8 mouse cellular contexts compared by ENCODE assay signal in genomic region chr7:127778350-127778749, GRCm38 (mm10). TPM values are rescaled to one million over a fixed set of nuclear protein-coding genes. Genes with fewer than 3 reads are reported as not detected.
DNase-seq lines count a peak whose midpoint lies in the region; ATAC-seq and TF ChIP-seq lines count a peak whose summit lies in the region.

No protein-coding gene starts in this region.

- H3K9ac ChIP-seq in CH12.LX (ENCODE audit: insufficient read depth, low read depth) = peak overlapping the region; percentile 98; the same call in 1 of the 2 replicates
- peak overlapping the region; percentile 90 for H3K9ac ChIP-seq in forebrain, embryonic 13.5 days
- peak overlapping the region; percentile 93 for H3K9ac ChIP-seq in liver, embryonic 13.5 days

- H3K79me2 ChIP-seq in CH12.LX (replicated peaks; ENCODE audit: control insufficient read depth, extremely low read depth, insufficient read depth, poor library complexity, severe bottlenecking) = peaks cover 23% of the 10 kb centered on the region

- TF ChIP-seq RAD21 in CH12.LX (IDR thresholded peaks at IDR 0.05; ENCODE audit: low read depth, low read length) = no peak

- H3K4me2 ChIP-seq in CH12.LX (ENCODE audit: insufficient read depth, low read depth, poor library complexity, severe bottlenecking) = peak overlapping the region; percentile 41
- peak overlapping the region; percentile 92 for H3K4me2 ChIP-seq in forebrain, embryonic 13.5 days
- peak overlapping the region; percentile 91 for H3K4me2 ChIP-seq in liver, embryonic 13.5 days

- no peak for TF ChIP-seq POLR2A in CH12.LX (IDR thresholded peaks at IDR 0.05; ENCODE audit: low read depth, low read length)

- TF ChIP-seq EP300 in CH12.LX (IDR thresholded peaks at IDR 0.05; ENCODE audit: low read length) = no peak

- H3K4me3 ChIP-seq in erythroblast, embryonic 14.5 days (replicated peaks) = peak overlapping the region; percentile 78
- H3K4me3 ChIP-seq in CH12.LX (replicated peaks in 1 of 3; ENCODE audit: low read depth in 2 of 3, low read length in 2 of 3, poor library complexity in 1 of 3) = peak overlapping the region; percentile 57 to 92 (median 67)
- H3K4me3 ChIP-seq in forebrain, embryonic 13.5 days = peak overlapping the region; percentile 88
- H3K4me3 ChIP-seq in liver, embryonic 13.5 days (replicated peaks) = peak overlapping the region; percentile 93

- no peak for TF ChIP-seq CTCF in CH12.LX (conservative IDR thresholded peaks at IDR 0.05 in 1 of 2, IDR thresholded peaks at IDR 0.05 in 1 of 2; ENCODE audit: low read depth in 2 of 2, low read length in 2 of 2)

- H3K4me1 ChIP-seq in erythroblast, embryonic 14.5 days (ENCODE audit: control insufficient read depth) = peaks cover 48% of the 10 kb centered on the region
- peaks cover 8 to 38% of the 10 kb centered on the region in 2 experiments for H3K4me1 ChIP-seq in CH12.LX (ENCODE audit: control insufficient read depth in 1 of 2, insufficient read depth in 2 of 2)
- H3K4me1 ChIP-seq in forebrain, embryonic 13.5 days = peaks cover 18% of the 10 kb centered on the region
- H3K4me1 ChIP-seq in liver, embryonic 13.5 days (replicated peaks) = peaks cover 42% of the 10 kb centered on the region

- no peak for DNase-seq in CH12.LX (ENCODE audit: extremely low read depth)
- no peak for DNase-seq in liver, embryonic 13.5 days
- DNase-seq in layer of hippocampus, adult 18-20 months (ENCODE audit: low spot score in 2 of 2) = no peak

- H3K36me3 ChIP-seq in erythroblast, embryonic 14.5 days (ENCODE audit: control insufficient read depth) = peaks cover 51% of the 10 kb centered on the region
- peaks cover 25 to 64% of the 10 kb centered on the region in 2 experiments for H3K36me3 ChIP-seq in CH12.LX (replicated peaks in 1 of 2; ENCODE audit: control insufficient read depth in 1 of 2, insufficient read depth in 1 of 2, low read length in 1 of 2)
- H3K36me3 ChIP-seq in forebrain, embryonic 13.5 days (ENCODE audit: poor library complexity, severe bottlenecking) = peaks cover 47% of the 10 kb centered on the region
- peaks cover 51% of the 10 kb centered on the region for H3K36me3 ChIP-seq in liver, embryonic 13.5 days

- H3K9me3 ChIP-seq in erythroblast, embryonic 14.5 days (ENCODE audit: control insufficient read depth, low read length) = no peaks in the 10 kb centered on the region
- H3K9me3 ChIP-seq in CH12.LX (replicated peaks; ENCODE audit: low read length) = no peaks in the 10 kb centered on the region
- H3K9me3 ChIP-seq in forebrain, embryonic 13.5 days (replicated peaks) = no peaks in the 10 kb centered on the region
- no peaks in the 10 kb centered on the region for H3K9me3 ChIP-seq in liver, embryonic 13.5 days (replicated peaks)

- H3K27ac ChIP-seq in CH12.LX (ENCODE audit: insufficient read depth, low read depth) = no peak overlapping the region
- H3K27ac ChIP-seq in forebrain, embryonic 13.5 days = no peak overlapping the region
- H3K27ac ChIP-seq in liver, embryonic 13.5 days = peak overlapping the region; percentile 96; the same call in 1 of the 2 replicates

- dilution Hi-C loops in CH12.LX (cut with MboI; ENCODE audit: extremely low pct_ligation_motif_present, extremely low pct_unique_long_range_greater_than_20kb, low sequenced_read_pairs) = no loop called here

- 75% methylated on average over 4 of the region's 4 CpGs for WGBS in forebrain, embryonic 13.5 days
- 77% methylated on average over 4 of the region's 4 CpGs for WGBS in liver, embryonic 13.5 days (ENCODE audit: insufficient replicate concordance)

- ATAC-seq in erythroblast, adult 5-6 weeks (replicated peaks; ENCODE audit: low FRiP score, poor library complexity, severe bottlenecking) = no peak
- ATAC-seq in forebrain, embryonic 13.5 days = no peak
- no peak for ATAC-seq in liver, embryonic 13.5 days (ENCODE audit: low read depth)
- no peak for ATAC-seq in megakaryocyte progenitor cell, adult 5-6 weeks (replicated peaks; ENCODE audit: poor library complexity)
- no peak for ATAC-seq in inflammation-experienced regulatory T-cells, adult 6 months

- H3K27me3 ChIP-seq in erythroblast, embryonic 14.5 days (ENCODE audit: control insufficient read depth) = no peaks in the 10 kb centered on the region
- H3K27me3 ChIP-seq in CH12.LX (replicated peaks) = no peaks in the 10 kb centered on the region
- H3K27me3 ChIP-seq in forebrain, embryonic 13.5 days = no peaks in the 10 kb centered on the region
- H3K27me3 ChIP-seq in liver, embryonic 13.5 days = no peaks in the 10 kb centered on the region

- in situ Hi-C loops in CH12.LX (cut with MboI; ENCODE audit: low pct_ligation_motif_present, low pct_unique_long_range_greater_than_20kb, low sequenced_read_pairs) = loop anchor here (5.0 to 25.0 kb wide), 4 partner anchors 39 to 996 kb away; partner anchors contain the start of genes Cdipt, Cdiptos, Prss8 and Tbx6

RNA-seq across cellular contexts. Expression of gene Setd1a, which starts 1.9 kb away (rescaled TPM):
- 4.7 and 6.0 TPM in 2 replicates for polyA plus RNA-seq in erythroblast, embryonic 14.5 days (2012)
- total RNA-seq in erythroblast, adult 5-6 weeks (2015; ENCODE audit: low replicate concordance) = 3.8 and 18.2 TPM in 2 replicates
- total RNA-seq in erythroblast, adult 5-6 weeks (2017; ENCODE audit: low replicate concordance) = 8.9 and 11.3 TPM in 2 replicates
- total RNA-seq in CH12.LX (2012; rRNA removed) = 9.0 and 9.8 TPM in 2 replicates
- total RNA-seq in CH12.LX (2014; rRNA removed) = 3.2 and 4.5 TPM in 2 replicates
- polyA plus RNA-seq in CH12.LX (2012; ENCODE audit: insufficient read length, low read depth) = 50.8 and 51.0 TPM in 2 replicates
- 20.0 and 21.5 TPM in 2 replicates for polyA plus RNA-seq in forebrain, embryonic 13.5 days (2015; fragmentation: Nextera tagmentation; extraction: Ambion mirVana)
- polyA plus RNA-seq in liver, embryonic 13.5 days (2015; fragmentation: Nextera tagmentation; extraction: Ambion mirVana) = 8.4 and 9.0 TPM in 2 replicates
- 54.7 and 67.2 TPM in 2 replicates for total RNA-seq in megakaryocyte progenitor cell, adult 5-6 weeks (2015)
- 9.7 and 13.6 TPM in 2 replicates for total RNA-seq in megakaryocyte progenitor cell, adult 5-6 weeks (2017)
- 1 to 10 TPM; 3.9 to 7.9 (median 6.8) TPM for polyA plus RNA-seq in inflammation-experienced regulatory T-cells, adult 6 months (2017; shearing (Covaris generic))
- 10 to 100 TPM; 35.4 to 44.6 TPM for total RNA-seq in layer of hippocampus, adult 18-20 months (2021)

RNA-seq across cellular contexts. Expression of gene Gm49388, which starts 7.1 kb away (rescaled TPM):
- polyA plus RNA-seq in erythroblast, embryonic 14.5 days (2012) = 0.39 TPM in 1 of 2 replicates, not detected in the other
- total RNA-seq in erythroblast, adult 5-6 weeks (2015; ENCODE audit: low replicate concordance) = 7.5 TPM in 1 of 2 replicates, not detected in the other
- 2.0 and 5.3 TPM in 2 replicates for total RNA-seq in erythroblast, adult 5-6 weeks (2017; ENCODE audit: low replicate concordance)
- total RNA-seq in CH12.LX (2012; rRNA removed) (0.98 and 2.2 TPM in 2 replicates), CH12.LX (2014; rRNA removed) (not detected in 2 replicates)
- polyA plus RNA-seq in CH12.LX (2012; ENCODE audit: insufficient read length, low read depth) = 4.3 and 4.7 TPM in 2 replicates
- not detected in 2 replicates for polyA plus RNA-seq in forebrain, embryonic 13.5 days (2015; fragmentation: Nextera tagmentation; extraction: Ambion mirVana)
- not detected in 2 replicates for polyA plus RNA-seq in liver, embryonic 13.5 days (2015; fragmentation: Nextera tagmentation; extraction: Ambion mirVana)
- not detected in 2 replicates for total RNA-seq in megakaryocyte progenitor cell, adult 5-6 weeks (2015)
- total RNA-seq in megakaryocyte progenitor cell, adult 5-6 weeks (2017) = not detected in 2 replicates
- polyA plus RNA-seq in inflammation-experienced regulatory T-cells, adult 6 months (2017; shearing (Covaris generic)) = not detected
- total RNA-seq in layer of hippocampus, adult 18-20 months (2021) = 1 to 10 TPM; 4.1 to 5.2 TPM

RNA-seq across cellular contexts. Expression of gene Orai3, which starts 8.7 kb away (rescaled TPM):
- polyA plus RNA-seq in erythroblast, embryonic 14.5 days (2012) = 0.30 and 0.44 TPM in 2 replicates
- 2.9 and 9.0 TPM in 2 replicates for total RNA-seq in erythroblast, adult 5-6 weeks (2015; ENCODE audit: low replicate concordance)
- total RNA-seq in erythroblast, adult 5-6 weeks (2017; ENCODE audit: low replicate concordance) = 5.7 and 9.8 TPM in 2 replicates
- total RNA-seq in CH12.LX (2012; rRNA removed) (15.7 and 16.9 TPM in 2 replicates), CH12.LX (2014; rRNA removed) (9.3 and 11.6 TPM in 2 replicates)
- 7.5 and 10.3 TPM in 2 replicates for polyA plus RNA-seq in CH12.LX (2012; ENCODE audit: insufficient read length, low read depth)
- 4.8 and 5.4 TPM in 2 replicates for polyA plus RNA-seq in forebrain, embryonic 13.5 days (2015; fragmentation: Nextera tagmentation; extraction: Ambion mirVana)
- polyA plus RNA-seq in liver, embryonic 13.5 days (2015; fragmentation: Nextera tagmentation; extraction: Ambion mirVana) = 11.2 and 11.4 TPM in 2 replicates
- 26.7 and 32.1 TPM in 2 replicates for total RNA-seq in megakaryocyte progenitor cell, adult 5-6 weeks (2015)
- total RNA-seq in megakaryocyte progenitor cell, adult 5-6 weeks (2017) = 28.2 and 30.2 TPM in 2 replicates
- 10 to 100 TPM; 11.3 to 14.3 (median 14.2) TPM for polyA plus RNA-seq in inflammation-experienced regulatory T-cells, adult 6 months (2017; shearing (Covaris generic))
- total RNA-seq in layer of hippocampus, adult 18-20 months (2021) = 10 to 100 TPM; 25.9 to 29.3 TPM

RNA-seq across cellular contexts. Expression of gene Hsd3b7, which starts 22.1 kb away (rescaled TPM):
- 0.43 and 0.50 TPM in 2 replicates for polyA plus RNA-seq in erythroblast, embryonic 14.5 days (2012)
- total RNA-seq in erythroblast, adult 5-6 weeks (2015; ENCODE audit: low replicate concordance) = 2.7 and 9.2 TPM in 2 replicates
- total RNA-seq in erythroblast, adult 5-6 weeks (2017; ENCODE audit: low replicate concordance) = 3.8 and 4.3 TPM in 2 replicates
- total RNA-seq in CH12.LX (2012; rRNA removed) (2.9 and 4.2 TPM in 2 replicates), CH12.LX (2014; rRNA removed) (5.9 and 6.8 TPM in 2 replicates)
- 0.99 and 2.1 TPM in 2 replicates for polyA plus RNA-seq in CH12.LX (2012; ENCODE audit: insufficient read length, low read depth)
- polyA plus RNA-seq in forebrain, embryonic 13.5 days (2015; fragmentation: Nextera tagmentation; extraction: Ambion mirVana) = 5.0 and 7.5 TPM in 2 replicates
- 37.8 and 39.3 TPM in 2 replicates for polyA plus RNA-seq in liver, embryonic 13.5 days (2015; fragmentation: Nextera tagmentation; extraction: Ambion mirVana)
- total RNA-seq in megakaryocyte progenitor cell, adult 5-6 weeks (2015) = 20.2 and 31.3 TPM in 2 replicates
- 25.6 and 26.8 TPM in 2 replicates for total RNA-seq in megakaryocyte progenitor cell, adult 5-6 weeks (2017)
- polyA plus RNA-seq in inflammation-experienced regulatory T-cells, adult 6 months (2017; shearing (Covaris generic)) = 1 to 10 TPM; 3.6 to 5.5 (median 5.2) TPM
- 1 to 10 TPM; 6.3 to 7.8 TPM for total RNA-seq in layer of hippocampus, adult 18-20 months (2021)

RNA-seq across cellular contexts. Expression of gene Fbxl19, which starts 34.0 kb away (rescaled TPM):
- polyA plus RNA-seq in erythroblast, embryonic 14.5 days (2012) = 8.2 and 9.9 TPM in 2 replicates
- total RNA-seq in erythroblast, adult 5-6 weeks (2015; ENCODE audit: low replicate concordance) = 2.7 and 6.0 TPM in 2 replicates
- total RNA-seq in erythroblast, adult 5-6 weeks (2017; ENCODE audit: low replicate concordance) = 3.1 and 6.2 TPM in 2 replicates
- 25.1 and 28.2 TPM in 2 replicates for total RNA-seq in CH12.LX (2012; rRNA removed)
- total RNA-seq in CH12.LX (2014; rRNA removed) = 22.4 and 22.6 TPM in 2 replicates
- polyA plus RNA-seq in CH12.LX (2012; ENCODE audit: insufficient read length, low read depth) = 29.3 and 31.7 TPM in 2 replicates
- 7.7 and 9.6 TPM in 2 replicates for polyA plus RNA-seq in forebrain, embryonic 13.5 days (2015; fragmentation: Nextera tagmentation; extraction: Ambion mirVana)
- 3.1 and 3.3 TPM in 2 replicates for polyA plus RNA-seq in liver, embryonic 13.5 days (2015; fragmentation: Nextera tagmentation; extraction: Ambion mirVana)
- 5.6 and 5.7 TPM in 2 replicates for total RNA-seq in megakaryocyte progenitor cell, adult 5-6 weeks (2015)
- 14.2 and 16.1 TPM in 2 replicates for total RNA-seq in megakaryocyte progenitor cell, adult 5-6 weeks (2017)
- polyA plus RNA-seq in inflammation-experienced regulatory T-cells, adult 6 months (2017; shearing (Covaris generic)) = under 1 TPM; 0.31 to 0.87 (median 0.84) TPM
- total RNA-seq in layer of hippocampus, adult 18-20 months (2021) = 10 to 100 TPM; 59.2 to 59.7 TPM

Comparison
In these comparisons a context has a peak if more than half of its experiments do, and no peak if none do; other contexts are left out.
1. H3K4me2 ChIP-seq: peak in every context shown above with its lines; median percentile 92 in forebrain, embryonic 13.5 days; 91 in liver, embryonic 13.5 days; 41 in CH12.LX.